Mouse (Mus musculus) c-Kit-negative CD71-positive TER-119-positive erythroid progenitor cells, embryonic 14.5 days (primary cell): ENCODE results near the gene Klk1b21.
"Not testable (repeated sequence)": the region's sequence is repeated elsewhere in the genome, so short reads cannot be mapped to it uniquely, and the experiment has no call there.

Source experiments
- DNase-seq: peaks from one replicate; pipeline ENCODE4 v3.0.0-alpha.2; 2013; ENCODE audit warnings: low read depth, low spot score

Gene Klk1b21

GRCm38 (mm10) chr7:44102028-44102427 is at the start of gene Klk1b21:
Klk1b21 (plus strand) TSS chr7:44102328.
- DNase-seq, result not testable (repeated sequence)

GRCm38 (mm10) chr7:44072117-44072516 is 30.0 kb upstream of the Klk1b21 start:
- no peak for DNase-seq

GRCm38 (mm10) chr7:44077703-44078102 is 24.4 kb upstream of the Klk1b21 start:
- DNase-seq, result no peak

- DNase-seq, result no peak
Observed at GRCm38 (mm10) chr7:44096111-44096510, 6.0 kb upstream of the Klk1b21 start.

- DNase-seq, result no peak
Observed at GRCm38 (mm10) chr7:44112373-44112772, 10.2 kb downstream of the Klk1b21 start, which contains the start of gene Klk1b22. Klk1b22 (plus strand) TSS chr7:44112673.

- DNase-seq, result no peak
Observed at GRCm38 (mm10) chr7:44123445-44123844, 21.3 kb downstream of the Klk1b21 start.

- no peak for DNase-seq
Observed at GRCm38 (mm10) chr7:44136467-44136866, 34.3 kb downstream of the Klk1b21 start, which contains the start of gene Klk1b16. Klk1b16 (plus strand) TSS chr7:44136767.
